Mouse (Mus musculus) neural tube, embryonic 11.5 days (tissue): ENCODE measurements around the gene Slc43a3. TPM values are rescaled to one million over a fixed set of nuclear protein-coding genes. Genes with fewer than 3 reads are reported as not detected.
A peak's percentile ranks its signal among the peaks of the same experiment; 100 is the strongest.

Source experiments
- ATAC-seq: fragments of 200-750 bp; cut with Nextera tagmentation; 2 replicates; pipeline ENCODE4 v1.8.0; 2017; ENCODE audit warnings: moderate number of reproducible peaks, mild to moderate bottlenecking, moderate TSS enrichment, moderate library complexity; ENCODE audit not compliant: insufficient read depth, low FRiP score, low TSS enrichment
- DNase-seq: peaks from one replicate; pipeline ENCODE4 v3.0.0-alpha.2; 2015; ENCODE audit warnings: low spot score
- H3K27ac ChIP-seq: fragments of 300-500 bp; sonication (generic); 2 replicates; pipeline ENCODE4 v1.5.1; 2014; ENCODE audit warnings: low read depth, mild to moderate bottlenecking, low read length
- H3K27me3 ChIP-seq: fragments of 300-500 bp; sonication (generic); 2 replicates; pipeline ENCODE4 v1.6.1; 2014; ENCODE audit warnings: mild to moderate bottlenecking, low read length, mixed read lengths; ENCODE audit not compliant: control insufficient read depth, insufficient read depth
- H3K36me3 ChIP-seq: fragments of 300-500 bp; sonication (generic); 2 replicates; pipeline ENCODE4 v1.6.1; 2014; ENCODE audit warnings: mild to moderate bottlenecking, low read length, moderate library complexity, mixed read lengths; ENCODE audit not compliant: control insufficient read depth, insufficient read depth
- H3K4me1 ChIP-seq: fragments of 300-500 bp; sonication (generic); 2 replicates; pipeline ENCODE4 v1.6.1; 2014; ENCODE audit warnings: low read length, mixed read lengths; ENCODE audit not compliant: control insufficient read depth, insufficient read depth
- H3K4me2 ChIP-seq: fragments of 300-500 bp; sonication (generic); 2 replicates; pipeline ENCODE4 v1.6.1; 2014; ENCODE audit warnings: low read depth, mild to moderate bottlenecking, moderate library complexity
- H3K4me3 ChIP-seq: fragments of 300-500 bp; sonication (generic); 2 replicates; pipeline ENCODE4 v1.5.1; 2014; ENCODE audit warnings: low read depth, low read length
- H3K9ac ChIP-seq: fragments of 300-500 bp; sonication (generic); 2 replicates; pipeline ENCODE4 v1.6.1; 2014; ENCODE audit warnings: mild to moderate bottlenecking, low read length
- H3K9me3 ChIP-seq: fragments of 300-500 bp; sonication (generic); 2 replicates; pipeline ENCODE4 v1.6.1; 2016; ENCODE audit warnings: low read length; ENCODE audit not compliant: control insufficient read depth
- WGBS: fragments of 180-500 bp; shearing (Covaris S2); extraction: QIAGEN DNeasy Blood & Tissue Kit; methylation state at CpG from one replicate; pipeline ENCODE4 v1.1.7; 2014; 5-methylcytosine and 5-hydroxymethylcytosine counted together
- polyA plus RNA-seq: library from polyadenylated mRNA; unstranded; fragments of >200 nt; fragmentation: Nextera tagmentation; extraction: Ambion mirVana; gene quantifications from 2 replicates; pipeline ENCODE4 v1.2.1, GENCODE M21; 2014

Gene Slc43a3
- polyA plus RNA-seq = 23.1 and 25.4 TPM in 2 replicates

- 23% methylated on average over 38 of the region's 38 CpGs for WGBS
- Histone ChIP-seq H3K4me1 (peaks cover 3% of the 10 kb centered on the region; the same call in 1 of the 2 replicates), H3K9ac (peak within 1 kb of the TSS; percentile 51), H3K27me3 (no peaks in the 10 kb centered on the region), H3K36me3 (no peaks in the 10 kb centered on the region), H3K9me3 (no peaks in the 10 kb centered on the region), H3K27ac (peak within 1 kb of the TSS; percentile 8; the same call in 1 of the 2 replicates), H3K4me3 (peak within 1 kb of the TSS; percentile 30), H3K4me2 (peak within 1 kb of the TSS; percentile 36)
- DNase-seq = peak; percentile 51
- ATAC-seq = peak; percentile 82
Observed at GRCm38 (mm10) chr2:84936474-84937429, at the start of gene Slc43a3. Gene Slc43a3, plus strand, starts transcription at chr2:84936579.

- Histone ChIP-seq H3K4me2 (peak overlapping the region; percentile 76), H3K9me3 (no peaks in the 10 kb centered on the region), H3K27ac (no peak overlapping the region), H3K4me3 (peak overlapping the region; percentile 56), H3K27me3 (peaks cover 76% of the 10 kb centered on the region), H3K9ac (peak overlapping the region; percentile 19), H3K4me1 (peaks cover 19% of the 10 kb centered on the region), H3K36me3 (no peaks in the 10 kb centered on the region)
- DNase-seq (peak; percentile 79), ATAC-seq (peak; percentile 26)
- 0% methylated on average over 24 of the region's 39 CpGs for WGBS
Observed at GRCm38 (mm10) chr2:84886821-84887281, 49.5 kb upstream of the Slc43a3 start.

- peak; percentile 57 for DNase-seq
- H3K4me2 ChIP-seq = peak overlapping the region; percentile 76
- no peak overlapping the region for H3K27ac ChIP-seq
- peak overlapping the region; percentile 56 for H3K4me3 ChIP-seq
- no peaks in the 10 kb centered on the region for H3K36me3 ChIP-seq
- H3K9me3 ChIP-seq = no peaks in the 10 kb centered on the region
- no peak overlapping the region; the same call in 1 of the 2 replicates for H3K9ac ChIP-seq
- peaks cover 19% of the 10 kb centered on the region for H3K4me1 ChIP-seq
- 0 out of 2 replicates have a peak, but pooled peaks have one; percentile 24 for ATAC-seq
- under 1% methylated on average over 58 of the region's 58 CpGs for WGBS
- H3K27me3 ChIP-seq = peaks cover 71% of the 10 kb centered on the region
Observed at GRCm38 (mm10) chr2:84887411-84888271, 48.7 kb upstream of the Slc43a3 start.

GRCm38 (mm10) chr2:84888657-84889315, 47.6 kb upstream of the Slc43a3 start:
- no peaks in the 10 kb centered on the region for H3K9me3 ChIP-seq
- H3K27ac ChIP-seq = no peak overlapping the region
- H3K4me3 ChIP-seq = peak overlapping the region; percentile 24
- no peak for ATAC-seq
- H3K4me2 ChIP-seq = peak overlapping the region; percentile 39
- H3K27me3 ChIP-seq = peaks cover 60% of the 10 kb centered on the region
- H3K4me1 ChIP-seq = peaks cover 16% of the 10 kb centered on the region
- H3K9ac ChIP-seq = 0 out of 2 replicates have a peak overlapping the region, but pooled peaks have one; percentile 7
- no peaks in the 10 kb centered on the region for H3K36me3 ChIP-seq
- 1% methylated on average over 28 of the region's 28 CpGs for WGBS
- peak; percentile 74 for DNase-seq

GRCm38 (mm10) chr2:84889316-84890044, 46.9 kb upstream of the Slc43a3 start:
- Histone ChIP-seq H3K9me3 (no peaks in the 10 kb centered on the region), H3K4me1 (peaks cover 15% of the 10 kb centered on the region), H3K9ac (0 out of 2 replicates have a peak overlapping the region, but pooled peaks have one; percentile 7), H3K4me2 (peak overlapping the region; percentile 39), H3K4me3 (no peak overlapping the region; the same call in 1 of the 2 replicates), H3K36me3 (no peaks in the 10 kb centered on the region), H3K27ac (no peak overlapping the region), H3K27me3 (peaks cover 53% of the 10 kb centered on the region)
- no peak for DNase-seq
- WGBS = 11% methylated on average over 14 of the region's 14 CpGs
- no peak for ATAC-seq

- ATAC-seq = peak; percentile 46; the same call in 1 of the 2 replicates
Observed at GRCm38 (mm10) chr2:84890045-84890340, 46.4 kb upstream of the Slc43a3 start.

GRCm38 (mm10) chr2:84893359-84893758, 43.0 kb upstream of the Slc43a3 start:
- Histone ChIP-seq H3K4me2 (no peak overlapping the region), H3K27ac (no peak overlapping the region), H3K9me3 (no peaks in the 10 kb centered on the region), H3K4me1 (no peaks in the 10 kb centered on the region; the same call in 1 of the 2 replicates), H3K27me3 (peaks cover 14% of the 10 kb centered on the region), H3K4me3 (no peak overlapping the region), H3K36me3 (no peaks in the 10 kb centered on the region), H3K9ac (no peak overlapping the region)
- 63% methylated on average over 6 of the region's 6 CpGs for WGBS
- no peak for ATAC-seq
- DNase-seq = no peak

More at GRCm38 (mm10) chr2:84890045-84890340, 46.4 kb upstream of the Slc43a3 start:
- Histone ChIP-seq H3K4me2 (no peak overlapping the region), H3K36me3 (no peaks in the 10 kb centered on the region), H3K4me1 (peaks cover 15% of the 10 kb centered on the region), H3K4me3 (no peak overlapping the region), H3K27ac (no peak overlapping the region), H3K9me3 (no peaks in the 10 kb centered on the region), H3K27me3 (peaks cover 48% of the 10 kb centered on the region), H3K9ac (no peak overlapping the region)
- peak; percentile 80 for DNase-seq
- WGBS = 5% methylated on average over 5 of the region's 5 CpGs
